Mouse (Mus musculus): Measurements from ENCODE around the gene Ube2cbp. TPM values are rescaled to one million over a fixed set of nuclear protein-coding genes. Genes with fewer than 3 reads are reported as not detected.

Ube2cbp gene
- total RNA-seq, 2 experiments from 2014 or later: 3.1 to 4.7 TPM

GRCm38 (mm10) chr9:86466990-86467870, 2.5 kb upstream of the Ube2cbp start, which contains the start of gene Dop1a:
Gene Dop1a, plus strand, starts transcription at chr9:86467154.
- DNase-seq: peak; percentile 96
- peak within 1 kb of the TSS; percentile 91 for H3K4me3 ChIP-seq
- intact Hi-C loops (cut with DNase I): loop anchor here (5.0 to 10.0 kb wide), 2 partner anchors 105 to 712 kb away; partner anchors contain the start of genes Pgm3 and Rwdd2a
- peak within 1 kb of the TSS; percentile 94 for H3K27ac ChIP-seq
- TF ChIP-seq CTCF (IDR thresholded peaks at IDR 0.05): no peak; the same call in none of the 2 replicates

- Histone ChIP-seq H3K27ac (no peak overlapping the region), H3K4me3 (no peak overlapping the region)
- DNase-seq: no peak
- no peak for TF ChIP-seq CTCF (IDR thresholded peaks at IDR 0.05)
- intact Hi-C loops (cut with DNase I): no loop called here
Observed at GRCm38 (mm10) chr9:86453626-86454025, 11.1 kb downstream of the Ube2cbp start.

- H3K4me3 ChIP-seq: no peak overlapping the region
- no peak overlapping the region for H3K27ac ChIP-seq
- DNase-seq: peak; percentile 46
- intact Hi-C loops (cut with DNase I): no loop called here
- TF ChIP-seq CTCF (IDR thresholded peaks at IDR 0.05): peak; percentile 81
Observed at GRCm38 (mm10) chr9:86451617-86452016, 13.1 kb downstream of the Ube2cbp start.

GRCm38 (mm10) chr9:86451094-86451493, 13.7 kb downstream of the Ube2cbp start:
- no peak for TF ChIP-seq CTCF (IDR thresholded peaks at IDR 0.05)
- Histone ChIP-seq H3K27ac (no peak overlapping the region), H3K4me3 (no peak overlapping the region)
- intact Hi-C loops (cut with DNase I): no loop called here
- DNase-seq: no peak

GRCm38 (mm10) chr9:86449581-86449980, 15.2 kb downstream of the Ube2cbp start:
- intact Hi-C loops (cut with DNase I): loop anchor here (1.0 kb wide), 1 partner anchor 670 kb away; no protein-coding TSS in a partner anchor
- DNase-seq: peak; percentile 74
- Histone ChIP-seq H3K27ac (no peak overlapping the region), H3K4me3 (no peak overlapping the region)
- TF ChIP-seq CTCF (IDR thresholded peaks at IDR 0.05): no peak; the same call in 1 of the 2 replicates

- intact Hi-C loops (cut with DNase I): no loop called here
- Histone ChIP-seq H3K4me3 (no peak overlapping the region), H3K27ac (no peak overlapping the region)
- DNase-seq: no peak
- no peak for TF ChIP-seq CTCF (IDR thresholded peaks at IDR 0.05)
Observed at GRCm38 (mm10) chr9:86447431-86447830, 17.3 kb downstream of the Ube2cbp start.

- intact Hi-C loops (cut with DNase I): no loop called here
- no peak for DNase-seq
- H3K4me3 ChIP-seq: no peak overlapping the region
- no peak for TF ChIP-seq CTCF (IDR thresholded peaks at IDR 0.05)
- H3K27ac ChIP-seq: no peak overlapping the region
Observed at GRCm38 (mm10) chr9:86446847-86447246, 17.9 kb downstream of the Ube2cbp start.

- Histone ChIP-seq H3K27ac (no peak overlapping the region), H3K4me3 (no peak overlapping the region)
- TF ChIP-seq CTCF (IDR thresholded peaks at IDR 0.05): no peak
- DNase-seq: no peak
- intact Hi-C loops (cut with DNase I): no loop called here
Observed at GRCm38 (mm10) chr9:86442248-86442647, 22.5 kb downstream of the Ube2cbp start.

- intact Hi-C loops (cut with DNase I): no loop called here
- no peak for TF ChIP-seq CTCF (IDR thresholded peaks at IDR 0.05)
- Histone ChIP-seq H3K27ac (no peak overlapping the region), H3K4me3 (peak overlapping the region; percentile 47)
- DNase-seq: no peak
Observed at GRCm38 (mm10) chr9:86438337-86439009, 26.3 kb downstream of the Ube2cbp start.

GRCm38 (mm10) chr9:86436608-86437007, 28.1 kb downstream of the Ube2cbp start:
- Histone ChIP-seq H3K27ac (no peak overlapping the region), H3K4me3 (no peak overlapping the region)
- no peak for TF ChIP-seq CTCF (IDR thresholded peaks at IDR 0.05)
- intact Hi-C loops (cut with DNase I): no loop called here
- DNase-seq: no peak

- Histone ChIP-seq H3K4me3 (no peak overlapping the region), H3K27ac (no peak overlapping the region)
- TF ChIP-seq CTCF (IDR thresholded peaks at IDR 0.05): no peak
- no peak for DNase-seq
- intact Hi-C loops (cut with DNase I): no loop called here
Observed at GRCm38 (mm10) chr9:86435510-86435909, 29.2 kb downstream of the Ube2cbp start.

GRCm38 (mm10) chr9:86423331-86423730, 41.4 kb downstream of the Ube2cbp start:
- Histone ChIP-seq H3K27ac (no peak overlapping the region), H3K4me3 (no peak overlapping the region)
- no peak for TF ChIP-seq CTCF (IDR thresholded peaks at IDR 0.05)
- intact Hi-C loops (cut with DNase I): no loop called here
- DNase-seq: no peak

GRCm38 (mm10) chr9:86419366-86419765, 45.4 kb downstream of the Ube2cbp start:
- no peak for TF ChIP-seq CTCF (IDR thresholded peaks at IDR 0.05)
- no peak for DNase-seq
- H3K4me3 ChIP-seq: no peak overlapping the region
- intact Hi-C loops (cut with DNase I): no loop called here
- H3K27ac ChIP-seq: no peak overlapping the region

Data from gastrocnemius, adult 2 months (tissue).